In the genomic region with DNA sequence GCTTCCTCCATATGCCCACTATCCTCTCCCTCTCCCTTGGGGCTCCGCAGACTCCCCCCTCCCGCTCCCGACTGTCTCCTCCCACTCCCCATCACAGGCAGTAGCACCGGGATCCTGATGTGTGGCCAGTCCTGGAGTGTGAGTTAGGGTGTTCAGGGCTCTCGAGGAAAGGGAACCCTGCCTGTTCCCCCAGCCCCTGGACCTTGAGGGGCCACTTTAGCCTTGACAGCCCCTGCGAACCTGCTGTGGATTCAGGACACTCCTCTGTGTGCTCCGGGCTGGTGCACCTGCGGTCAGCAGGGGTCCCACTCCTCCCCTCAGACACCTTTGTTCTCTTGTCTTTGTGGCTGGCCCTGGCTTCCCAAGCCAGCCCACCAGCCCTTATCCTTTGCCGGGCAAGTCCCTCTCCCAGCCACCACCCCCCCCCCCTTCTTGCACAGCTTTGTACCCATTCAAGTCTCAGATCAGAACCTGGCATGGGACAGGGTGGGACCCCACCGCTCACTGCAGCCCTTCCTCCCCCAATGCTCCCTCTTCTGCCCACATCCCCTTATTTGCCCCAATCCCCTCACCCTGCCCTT, we compare ENCODE assay signal across 8 mouse cellular contexts. TPM values are rescaled to one million over a fixed set of nuclear protein-coding genes. Genes with fewer than 3 reads are reported as not detected.
DNase-seq lines count a peak whose midpoint lies in the region; ATAC-seq and TF ChIP-seq lines count a peak whose summit lies in the region.

No protein-coding gene starts in this region.

- H3K27me3 ChIP-seq in heart, adult 2 months (ENCODE audit: control insufficient read depth, insufficient read depth, low read length), result peaks cover 17% of the 10 kb centered on the region
- H3K27me3 ChIP-seq in intestine, embryonic 14.5 days (replicated peaks; ENCODE audit: control insufficient read depth, insufficient read depth, low read length), result peaks cover 40% of the 10 kb centered on the region
- H3K27me3 ChIP-seq in midbrain, embryonic 16.5 days (ENCODE audit: control insufficient read depth, insufficient read depth, low read depth, low read length), result no peaks in the 10 kb centered on the region

- TF ChIP-seq CTCF in heart, adult 2 months (IDR thresholded peaks at IDR 0.05), result 0 out of 2 replicates have a peak, but pooled peaks have one; percentile 3
- no peak for TF ChIP-seq CTCF in cortical plate, adult 2 months (IDR thresholded peaks at IDR 0.05; ENCODE audit: extremely low read depth, insufficient read depth, low read length)

- no peak overlapping the region for H3K4me3 ChIP-seq in heart, adult 2 months
- peak overlapping the region; percentile 1; the same call in 1 of the 2 replicates for H3K4me3 ChIP-seq in cortical plate, adult 2 months (ENCODE audit: insufficient read depth, low read length)
- peak overlapping the region; percentile 32 for H3K4me3 ChIP-seq in intestine, embryonic 14.5 days (ENCODE audit: low read depth, low read length)
- H3K4me3 ChIP-seq in midbrain, embryonic 16.5 days (ENCODE audit: low read depth, low read length), result peak overlapping the region; percentile 62

- no peaks in the 10 kb centered on the region for H3K9me3 ChIP-seq in intestine, embryonic 14.5 days (ENCODE audit: control insufficient read depth, low read length)
- H3K9me3 ChIP-seq in midbrain, embryonic 16.5 days (replicated peaks; ENCODE audit: control insufficient read depth, low read length, poor library complexity, severe bottlenecking), result no peaks in the 10 kb centered on the region

- no peak for TF ChIP-seq EP300 in heart, adult 2 months (IDR thresholded peaks at IDR 0.05; ENCODE audit: insufficient read depth, low read depth, low read length)

- 9% methylated on average over 10 of the region's 10 CpGs for WGBS in heart, adult 2 months
- WGBS in intestine, embryonic 14.5 days, result 3% methylated on average over 10 of the region's 10 CpGs
- 2% methylated on average over 10 of the region's 10 CpGs for WGBS in midbrain, embryonic 16.5 days

- TF ChIP-seq POLR2A in heart, adult 2 months (IDR thresholded peaks at IDR 0.05; ENCODE audit: insufficient read depth, low read depth, low read length), result no peak
- no peak for TF ChIP-seq POLR2A in cortical plate, adult 2 months (IDR thresholded peaks at IDR 0.05; ENCODE audit: extremely low read depth, insufficient read depth, low read length)

- H3K36me3 ChIP-seq in heart, adult 2 months (ENCODE audit: control insufficient read depth, insufficient read depth, low read length), result no peaks in the 10 kb centered on the region
- no peaks in the 10 kb centered on the region for H3K36me3 ChIP-seq in intestine, embryonic 14.5 days (ENCODE audit: control insufficient read depth, insufficient read depth, low read length)
- peaks cover 9% of the 10 kb centered on the region for H3K36me3 ChIP-seq in midbrain, embryonic 16.5 days (ENCODE audit: control insufficient read depth, insufficient read depth, low read length)

- H3K27ac ChIP-seq in heart, adult 2 months, result no peak overlapping the region
- no peak overlapping the region for H3K27ac ChIP-seq in cortical plate, adult 2 months (ENCODE audit: insufficient read depth, low read length)
- H3K27ac ChIP-seq in intestine, embryonic 14.5 days (ENCODE audit: low read depth), result no peak overlapping the region
- H3K27ac ChIP-seq in midbrain, embryonic 16.5 days (ENCODE audit: low read length), result peak overlapping the region; percentile 95

- H3K4me2 ChIP-seq in intestine, embryonic 14.5 days (ENCODE audit: low read length), result peak overlapping the region; percentile 71
- peak overlapping the region; percentile 82 for H3K4me2 ChIP-seq in midbrain, embryonic 16.5 days (ENCODE audit: low read length)

- no peak; the same call in 1 of the 2 replicates for ATAC-seq in intestine, embryonic 14.5 days (replicated peaks; ENCODE audit: low FRiP score, low TSS enrichment, low read depth)
- ATAC-seq in midbrain, embryonic 16.5 days, result peak; percentile 69
- ATAC-seq in CD4-positive, CD25-positive, alpha-beta regulatory T cell, adult 4 months, result no peak

- no peaks in the 10 kb centered on the region for H3K79me2 ChIP-seq in heart, adult 2 months (replicated peaks; ENCODE audit: control insufficient read depth, insufficient read depth, low read length)

- no peak for DNase-seq in heart, adult 2 months
- DNase-seq in heart, postnatal 14 days, result no peak
- DNase-seq in intestine, embryonic 14.5 days (ENCODE audit: low spot score), result no peak
- no peak for DNase-seq in layer of hippocampus, adult 11-12 months (ENCODE audit: low spot score)
- no peak for DNase-seq in cerebellum, postnatal 4 days (ENCODE audit: low spot score in 2 of 2)

- no peak overlapping the region for H3K9ac ChIP-seq in heart, adult 2 months (ENCODE audit: low read depth, low read length)
- 0 out of 2 replicates have a peak overlapping the region, but pooled peaks have one; percentile 43 for H3K9ac ChIP-seq in intestine, embryonic 14.5 days (ENCODE audit: low read length)
- peak overlapping the region; percentile 83 for H3K9ac ChIP-seq in midbrain, embryonic 16.5 days (ENCODE audit: low read depth, low read length)

- no peaks in the 10 kb centered on the region for H3K4me1 ChIP-seq in heart, adult 2 months (ENCODE audit: control insufficient read depth, insufficient read depth, low read length)
- peaks cover 2% of the 10 kb centered on the region; the same call in 1 of the 2 replicates for H3K4me1 ChIP-seq in cortical plate, adult 2 months (ENCODE audit: control insufficient read depth, insufficient read depth, low read length)
- H3K4me1 ChIP-seq in intestine, embryonic 14.5 days (replicated peaks; ENCODE audit: control insufficient read depth, insufficient read depth, low read length), result peaks cover 11% of the 10 kb centered on the region
- peaks cover 30% of the 10 kb centered on the region for H3K4me1 ChIP-seq in midbrain, embryonic 16.5 days (ENCODE audit: control insufficient read depth, insufficient read depth, low read length)

- intact Hi-C loops in heart, adult 2 months (cut with DNase I), result no loop called here
- intact Hi-C loops in heart, postnatal 14 days (cut with DNase I), result no loop called here

RNA-seq across cellular contexts. Expression of a gene that starts 10.0 kb away (rescaled TPM):
- 1 to 10 TPM; 1.6 to 2.3 TPM for total RNA-seq in heart, adult 2 months (2021)
- 2.0 and 3.4 TPM in 2 replicates for polyA plus RNA-seq in heart, adult 2 months (2012; rRNA removed)
- 1 to 10 TPM; 1.3 to 1.7 TPM for total RNA-seq in heart, postnatal 14 days (2021)
- polyA plus RNA-seq in cortical plate, adult 2 months (2012; rRNA removed), result 3.1 TPM in 2 replicates
- 1.7 TPM in 2 replicates for polyA plus RNA-seq in intestine, embryonic 14.5 days (2014; fragmentation: Nextera tagmentation; extraction: Ambion mirVana)
- polyA plus RNA-seq in midbrain, embryonic 16.5 days (2015; fragmentation: Nextera tagmentation; extraction: Ambion mirVana), result 3.5 and 3.9 TPM in 2 replicates
- polyA plus RNA-seq in CD4-positive, CD25-positive, alpha-beta regulatory T cell, adult 4 months (2017; shearing (Covaris generic)), result 1 to 10 TPM; 2.3 to 5.1 TPM

RNA-seq across cellular contexts. Expression of a gene that starts 22.8 kb away (rescaled TPM):
- 10 to 100 TPM; 35.1 to 37.0 TPM for total RNA-seq in heart, adult 2 months (2021)
- polyA plus RNA-seq in heart, adult 2 months (2012; rRNA removed), result 30.5 and 61.6 TPM in 2 replicates
- total RNA-seq in heart, postnatal 14 days (2021), result 10 to 100 TPM; 54.4 to 63.1 TPM
- polyA plus RNA-seq in cortical plate, adult 2 months (2012; rRNA removed), result 95.4 and 103 TPM in 2 replicates
- polyA plus RNA-seq in intestine, embryonic 14.5 days (2014; fragmentation: Nextera tagmentation; extraction: Ambion mirVana), result 22.9 and 23.8 TPM in 2 replicates
- 35.5 and 35.9 TPM in 2 replicates for polyA plus RNA-seq in midbrain, embryonic 16.5 days (2015; fragmentation: Nextera tagmentation; extraction: Ambion mirVana)
- 10 to 100 TPM; 46.5 to 47.3 TPM for polyA plus RNA-seq in CD4-positive, CD25-positive, alpha-beta regulatory T cell, adult 4 months (2017; shearing (Covaris generic))

RNA-seq across cellular contexts. Expression of a gene that starts 51.4 kb away (rescaled TPM):
- not detected for total RNA-seq in heart, adult 2 months (2021)
- polyA plus RNA-seq in heart, adult 2 months (2012; rRNA removed), result not detected in 2 replicates
- under 1 TPM in 1 of 2 experiments, not detected in 1; 0.27 TPM for total RNA-seq in heart, postnatal 14 days (2021)
- 2.1 and 3.9 TPM in 2 replicates for polyA plus RNA-seq in cortical plate, adult 2 months (2012; rRNA removed)
- polyA plus RNA-seq in intestine, embryonic 14.5 days (2014; fragmentation: Nextera tagmentation; extraction: Ambion mirVana), result 57.6 and 64.5 TPM in 2 replicates
- 1.8 and 2.2 TPM in 2 replicates for polyA plus RNA-seq in midbrain, embryonic 16.5 days (2015; fragmentation: Nextera tagmentation; extraction: Ambion mirVana)
- not detected for polyA plus RNA-seq in CD4-positive, CD25-positive, alpha-beta regulatory T cell, adult 4 months (2017; shearing (Covaris generic))

RNA-seq across cellular contexts. Expression of a gene that starts 51.6 kb away (rescaled TPM):
- 10 to 100 TPM; 10.8 to 12.1 TPM for total RNA-seq in heart, adult 2 months (2021)
- 17.4 and 18.9 TPM in 2 replicates for polyA plus RNA-seq in heart, adult 2 months (2012; rRNA removed)
- 10 to 100 TPM; 11.8 to 15.2 TPM for total RNA-seq in heart, postnatal 14 days (2021)
- 42.1 and 47.4 TPM in 2 replicates for polyA plus RNA-seq in cortical plate, adult 2 months (2012; rRNA removed)
- 31.2 and 33.6 TPM in 2 replicates for polyA plus RNA-seq in intestine, embryonic 14.5 days (2014; fragmentation: Nextera tagmentation; extraction: Ambion mirVana)
- 16.6 and 16.7 TPM in 2 replicates for polyA plus RNA-seq in midbrain, embryonic 16.5 days (2015; fragmentation: Nextera tagmentation; extraction: Ambion mirVana)
- polyA plus RNA-seq in CD4-positive, CD25-positive, alpha-beta regulatory T cell, adult 4 months (2017; shearing (Covaris generic)), result 10 to 100 TPM; 19.8 to 24.0 TPM

RNA-seq across cellular contexts. Expression of a gene that starts 55.0 kb away (rescaled TPM):
- 100 to 1,000 TPM; 182 to 219 TPM for total RNA-seq in heart, adult 2 months (2021)
- polyA plus RNA-seq in heart, adult 2 months (2012; rRNA removed), result 251 and 268 TPM in 2 replicates
- 100 to 1,000 TPM; 122 to 142 TPM for total RNA-seq in heart, postnatal 14 days (2021)
- polyA plus RNA-seq in cortical plate, adult 2 months (2012; rRNA removed), result 97.3 and 106 TPM in 2 replicates
- polyA plus RNA-seq in intestine, embryonic 14.5 days (2014; fragmentation: Nextera tagmentation; extraction: Ambion mirVana), result 56.4 and 59.5 TPM in 2 replicates
- polyA plus RNA-seq in midbrain, embryonic 16.5 days (2015; fragmentation: Nextera tagmentation; extraction: Ambion mirVana), result 49.5 and 52.1 TPM in 2 replicates
- polyA plus RNA-seq in CD4-positive, CD25-positive, alpha-beta regulatory T cell, adult 4 months (2017; shearing (Covaris generic)), result 100 to 1,000 TPM; 151 to 174 TPM

Comparison
In these comparisons a context has a peak if more than half of its experiments do, and no peak if none do; other contexts are left out.
1. RNA of a gene that starts 51.4 kb away (polyA plus RNA-seq): 57.6 to 64.5 TPM in intestine, embryonic 14.5 days; 2.1 to 3.9 TPM in cortical plate, adult 2 months, 1.8 to 2.2 TPM in midbrain, embryonic 16.5 days, not detected in CD4-positive, CD25-positive, alpha-beta regulatory T cell, adult 4 months and not detected in heart, adult 2 months; every median in the first group is over 10 times any median in the second.